Mouse (Mus musculus) gastrocnemius, adult 8-10 months (tissue): ENCODE measurements around the gene Il16. TPM values are rescaled to one million over a fixed set of nuclear protein-coding genes. Genes with fewer than 3 reads are reported as not detected.

Experiments
- DNase-seq, 2 experiments: peaks; one replicate each; pipeline ENCODE4 v3.0.0; 2022; ENCODE audit warnings: low spot score in 2 of 2
- total RNA-seq, 4 experiments: library from RNA; stranded (reverse); gene quantifications; 2 replicates each; pipeline ENCODE4 v1.2.4; 2022

Gene Il16
- total RNA-seq, 4 experiments from 2014 or later = 0.75 to 1.9 (median 1.5) TPM

- no peak for DNase-seq
These were observed 96.7 kb downstream of the Il16 start for GRCm38 (mm10) chr7:83648807-83649206.

- DNase-seq = no peak
These were observed 100.0 kb downstream of the Il16 start for GRCm38 (mm10) chr7:83645476-83645875.

GRCm38 (mm10) chr7:83644761-83645160, 100.8 kb downstream of the Il16 start:
- DNase-seq = no peak

GRCm38 (mm10) chr7:83643581-83643980, 101.9 kb downstream of the Il16 start:
- DNase-seq = no peak

GRCm38 (mm10) chr7:83641163-83641562, 104.4 kb downstream of the Il16 start:
- DNase-seq = no peak

GRCm38 (mm10) chr7:83640581-83640980, 104.9 kb downstream of the Il16 start:
- DNase-seq = no peak

GRCm38 (mm10) chr7:83639084-83639483, 106.4 kb downstream of the Il16 start:
- DNase-seq = no peak

- DNase-seq = no peak
These were observed 107.5 kb downstream of the Il16 start for GRCm38 (mm10) chr7:83637781-83638583.

GRCm38 (mm10) chr7:83636425-83636824, 109.1 kb downstream of the Il16 start:
- no peak for DNase-seq

- no peak for DNase-seq
These were observed 109.8 kb downstream of the Il16 start for GRCm38 (mm10) chr7:83635726-83636125.

GRCm38 (mm10) chr7:83633856-83634255, 111.7 kb downstream of the Il16 start:
- no peak for DNase-seq

- no peak for DNase-seq
These were observed 112.8 kb downstream of the Il16 start for GRCm38 (mm10) chr7:83632682-83633120.

GRCm38 (mm10) chr7:83631828-83632681, 113.5 kb downstream of the Il16 start, which contains the start of gene Stard5:
Gene Stard5, plus strand, starts transcription at chr7:83631959.
- DNase-seq = peak; percentile 90

- DNase-seq = no peak
These were observed 114.3 kb downstream of the Il16 start for GRCm38 (mm10) chr7:83631073-83631827.

- no peak for DNase-seq
These were observed 118.2 kb downstream of the Il16 start for GRCm38 (mm10) chr7:83627369-83627768.

- no peak for DNase-seq
These were observed 118.8 kb downstream of the Il16 start for GRCm38 (mm10) chr7:83626557-83627257.

- no peak for DNase-seq
These were observed 121.5 kb downstream of the Il16 start for GRCm38 (mm10) chr7:83624065-83624464.

GRCm38 (mm10) chr7:83622582-83622981, 122.9 kb downstream of the Il16 start:
- DNase-seq = no peak

GRCm38 (mm10) chr7:83618709-83619108, 126.8 kb downstream of the Il16 start:
- no peak for DNase-seq

- no peak for DNase-seq
These were observed 129.3 kb downstream of the Il16 start for GRCm38 (mm10) chr7:83616268-83616667.

- DNase-seq = no peak
These were observed 129.7 kb downstream of the Il16 start for GRCm38 (mm10) chr7:83615815-83616214.
